Mouse (Mus musculus) neural tube, embryonic 13.5 days (tissue): Measurements from ENCODE around the gene Olfr305. TPM values are rescaled to one million over a fixed set of nuclear protein-coding genes. Genes with fewer than 3 reads are reported as not detected.
"Not testable (repeated sequence)": the region's sequence is repeated elsewhere in the genome, so short reads cannot be mapped to it uniquely, and the experiment has no call there.

ENCODE experiments used
- ATAC-seq: fragments of 200-750 bp; cut with Nextera tagmentation; 2 replicates; pipeline ENCODE4 v1.8.0; 2017; ENCODE audit warnings: low read depth, mild to moderate bottlenecking, moderate TSS enrichment, moderate library complexity
- H3K27ac ChIP-seq: fragments of 300-500 bp; sonication (generic); replicated peaks from 2 replicates; pipeline ENCODE4 v1.5.1; 2015; ENCODE audit warnings: moderate library complexity, mild to moderate bottlenecking, inconsistent platforms
- H3K27me3 ChIP-seq: fragments of 300-500 bp; sonication (generic); 2 replicates; pipeline ENCODE4 v1.6.1; 2015; ENCODE audit warnings: mild to moderate bottlenecking, inconsistent platforms
- H3K36me3 ChIP-seq: fragments of 300-500 bp; sonication (generic); 2 replicates; pipeline ENCODE4 v1.6.1; 2015; ENCODE audit warnings: mild to moderate bottlenecking, inconsistent platforms
- H3K4me1 ChIP-seq: fragments of 300-500 bp; sonication (generic); replicated peaks from 2 replicates; pipeline ENCODE4 v1.6.1; 2015; ENCODE audit warnings: inconsistent platforms
- H3K4me2 ChIP-seq: fragments of 300-500 bp; sonication (generic); 2 replicates; pipeline ENCODE4 v1.6.1; 2015; ENCODE audit warnings: inconsistent platforms, mild to moderate bottlenecking, moderate library complexity
- H3K4me3 ChIP-seq: fragments of 300-500 bp; sonication (generic); 2 replicates; pipeline ENCODE4 v1.5.1; 2015; ENCODE audit warnings: mild to moderate bottlenecking, inconsistent platforms
- H3K9ac ChIP-seq: fragments of 300-500 bp; sonication (generic); 2 replicates; pipeline ENCODE4 v1.6.1; 2015; ENCODE audit warnings: moderate library complexity, mild to moderate bottlenecking, inconsistent platforms
- H3K9me3 ChIP-seq: fragments of 300-500 bp; sonication (generic); 2 replicates; pipeline ENCODE4 v1.6.1; 2016; ENCODE audit warnings: inconsistent platforms
- WGBS: fragments of 180-500 bp; shearing (Covaris S2); methylation state at CpG from one replicate; pipeline ENCODE4 v1.1.7; 2015; 5-methylcytosine and 5-hydroxymethylcytosine counted together
- polyA plus RNA-seq: library from polyadenylated mRNA; unstranded; fragments of >200 nt; fragmentation: Nextera tagmentation; extraction: Ambion mirVana; gene quantifications from 2 replicates; pipeline ENCODE4 v1.2.1, GENCODE M21; 2015

Olfr305 gene
- polyA plus RNA-seq: not detected in 2 replicates

GRCm38 (mm10) chr7:86366828-86367227 is at the start of gene Olfr305:
Olfr305 (minus strand) TSS chr7:86366928.
- Histone ChIP-seq H3K9ac (no peak within 1 kb of the TSS), H3K36me3 (no peaks in the 10 kb centered on the region), H3K27ac (no peak within 1 kb of the TSS), H3K27me3 (no peaks in the 10 kb centered on the region), H3K4me1 (no peaks in the 10 kb centered on the region), H3K4me3 (no peak within 1 kb of the TSS), H3K9me3 (no peaks in the 10 kb centered on the region), H3K4me2 (no peak within 1 kb of the TSS)
- WGBS: 86% methylated on average over 1 of the region's 1 CpGs
- no peak for ATAC-seq

GRCm38 (mm10) chr7:86403546-86403945 is 36.8 kb upstream of the Olfr305 start, which contains the start of gene Olfr301:
Olfr301 (plus strand) TSS chr7:86403846.
- Histone ChIP-seq H3K9me3 (no peaks in the 10 kb centered on the region), H3K27me3 (no peaks in the 10 kb centered on the region), H3K9ac (no peak within 1 kb of the TSS), H3K4me2 (no peak within 1 kb of the TSS), H3K27ac (no peak within 1 kb of the TSS), H3K36me3 (no peaks in the 10 kb centered on the region), H3K4me1 (no peaks in the 10 kb centered on the region), H3K4me3 (no peak within 1 kb of the TSS)
- no peak for ATAC-seq
- 92% methylated on average over 2 of the region's 2 CpGs for WGBS

- no peaks in the 10 kb centered on the region for H3K36me3 ChIP-seq
- no peak within 1 kb of the TSS for H3K9ac ChIP-seq
- no peak for ATAC-seq
- H3K9me3 ChIP-seq: no peaks in the 10 kb centered on the region
- no peaks in the 10 kb centered on the region for H3K4me1 ChIP-seq
- H3K27ac ChIP-seq: no peak within 1 kb of the TSS
- no peak within 1 kb of the TSS for H3K4me2 ChIP-seq
- H3K27me3 ChIP-seq: no peaks in the 10 kb centered on the region
- H3K4me3 ChIP-seq: no peak within 1 kb of the TSS
These were observed 31.0 kb upstream of the Olfr305 start, which contains the start of gene Olfr303 for GRCm38 (mm10) chr7:86397689-86398088. Olfr303 (minus strand) TSS chr7:86397789.

GRCm38 (mm10) chr7:86386558-86386957 is 19.8 kb upstream of the Olfr305 start, which contains the start of gene Olfr304:
Olfr304 (minus strand) TSS chr7:86386658.
- Histone ChIP-seq H3K9me3 (no peaks in the 10 kb centered on the region), H3K4me3 (no peak within 1 kb of the TSS)
- WGBS: 76% methylated on average over 1 of the region's 1 CpGs

DNA sequence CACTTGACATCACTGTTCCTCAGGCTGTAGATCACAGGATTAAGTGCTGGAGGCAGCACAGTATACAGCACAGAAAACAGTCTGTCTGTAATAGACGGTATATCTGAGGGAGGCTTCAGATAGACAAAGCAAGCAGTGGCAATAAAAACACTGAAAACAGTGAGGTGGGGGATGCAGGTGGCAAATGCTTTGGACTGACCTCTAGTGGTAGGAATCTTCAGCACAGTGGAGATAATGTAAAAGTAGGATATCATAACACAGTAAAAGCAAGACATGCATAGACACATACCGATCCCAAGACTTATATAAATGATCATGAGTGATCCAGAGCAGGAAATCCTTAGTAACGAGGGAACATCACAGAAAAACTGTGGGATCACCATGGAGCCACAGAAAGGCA is 19.0 kb upstream of the Olfr305 start:
- Histone ChIP-seq H3K4me1 (no peaks in the 10 kb centered on the region), H3K27ac (no peak overlapping the region), H3K27me3 (no peaks in the 10 kb centered on the region), H3K4me3 (no peak overlapping the region), H3K4me2 (no peak overlapping the region), H3K9me3 (no peaks in the 10 kb centered on the region), H3K9ac (no peak overlapping the region), H3K36me3 (no peaks in the 10 kb centered on the region)
- no peak for ATAC-seq
- WGBS: 74% methylated on average over 3 of the region's 3 CpGs

More at GRCm38 (mm10) chr7:86386558-86386957, 19.8 kb upstream of the Olfr305 start, which contains the start of gene Olfr304:
- H3K27me3 ChIP-seq: no peaks in the 10 kb centered on the region
- H3K27ac ChIP-seq: no peak within 1 kb of the TSS
- no peaks in the 10 kb centered on the region for H3K36me3 ChIP-seq
- ATAC-seq: no peak
- H3K4me1 ChIP-seq: no peaks in the 10 kb centered on the region
- no peak within 1 kb of the TSS for H3K4me2 ChIP-seq
- H3K9ac ChIP-seq: no peak within 1 kb of the TSS

GRCm38 (mm10) chr7:86346296-86346695 is 20.4 kb downstream of the Olfr305 start:
- not testable (repeated sequence) for H3K4me2 ChIP-seq, H3K4me3 ChIP-seq, H3K27me3 ChIP-seq, H3K9ac ChIP-seq, H3K4me1 ChIP-seq, H3K27ac ChIP-seq, H3K36me3 ChIP-seq, H3K9me3 ChIP-seq, ATAC-seq
- 95% methylated on average over 9 of the region's 9 CpGs for WGBS

- no peaks in the 10 kb centered on the region; the same call in 1 of the 2 replicates for H3K9me3 ChIP-seq
- H3K4me2 ChIP-seq: no peak overlapping the region
- ATAC-seq: no peak
- H3K27me3 ChIP-seq: no peaks in the 10 kb centered on the region
- no peak overlapping the region for H3K9ac ChIP-seq
- no peaks in the 10 kb centered on the region for H3K36me3 ChIP-seq
- WGBS: 71% methylated on average over 3 of the region's 3 CpGs
- H3K4me1 ChIP-seq: no peaks in the 10 kb centered on the region
- H3K27ac ChIP-seq: no peak overlapping the region
- H3K4me3 ChIP-seq: no peak overlapping the region
These were observed 22.5 kb downstream of the Olfr305 start for GRCm38 (mm10) chr7:86344253-86344652.

- Histone ChIP-seq H3K4me2 (no peak overlapping the region), H3K4me1 (no peaks in the 10 kb centered on the region), H3K9me3 (no peaks in the 10 kb centered on the region), H3K27ac (no peak overlapping the region), H3K9ac (no peak overlapping the region), H3K27me3 (no peaks in the 10 kb centered on the region), H3K36me3 (no peaks in the 10 kb centered on the region), H3K4me3 (no peak overlapping the region)
- ATAC-seq: no peak
- 79% methylated on average over 14 of the region's 14 CpGs for WGBS
These were observed 23.7 kb downstream of the Olfr305 start for GRCm38 (mm10) chr7:86342881-86343565.

GRCm38 (mm10) chr7:86337486-86337885 is 29.2 kb downstream of the Olfr305 start, which contains the start of gene Olfr307:
Olfr307 (minus strand) TSS chr7:86337586.
- Histone ChIP-seq H3K27me3 (no peaks in the 10 kb centered on the region), H3K36me3 (no peaks in the 10 kb centered on the region), H3K4me3 (no peak within 1 kb of the TSS), H3K9ac (no peak within 1 kb of the TSS), H3K27ac (no peak within 1 kb of the TSS), H3K9me3 (no peaks in the 10 kb centered on the region), H3K4me2 (no peak within 1 kb of the TSS), H3K4me1 (no peaks in the 10 kb centered on the region)
- WGBS: 70% methylated on average over 1 of the region's 1 CpGs
- ATAC-seq: no peak

DNA sequence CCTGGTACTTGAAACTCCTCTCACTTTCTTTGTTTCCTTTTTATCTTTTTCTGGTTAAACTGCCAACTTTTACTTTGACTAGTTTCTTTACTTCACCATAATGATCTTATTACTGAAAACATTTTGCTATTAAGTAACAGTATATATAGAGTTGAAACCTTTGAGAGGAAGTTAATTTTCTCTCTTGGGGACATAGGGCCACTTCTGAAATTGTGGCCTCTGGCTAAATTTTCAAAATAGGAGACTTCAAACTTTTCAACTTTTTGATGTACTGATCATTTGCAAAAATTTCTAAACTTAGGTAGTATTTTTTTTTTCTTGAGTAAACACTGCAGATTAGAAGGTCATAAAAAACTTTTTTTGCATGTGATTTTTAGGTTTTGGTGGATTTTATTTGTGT is 41.2 kb downstream of the Olfr305 start, which contains the start of gene Olfr308:
Gene Olfr308, minus strand, starts transcription at position 101 of the 400 bp plus-strand sequence.
- Histone ChIP-seq H3K27ac (no peak within 1 kb of the TSS), H3K9ac (no peak within 1 kb of the TSS), H3K4me1 (no peaks in the 10 kb centered on the region), H3K36me3 (no peaks in the 10 kb centered on the region), H3K9me3 (no peaks in the 10 kb centered on the region), H3K4me3 (no peak within 1 kb of the TSS), H3K27me3 (no peaks in the 10 kb centered on the region), H3K4me2 (no peak within 1 kb of the TSS)
- no peak for ATAC-seq

- Histone ChIP-seq H3K4me1 (no peaks in the 10 kb centered on the region), H3K9me3 (no peaks in the 10 kb centered on the region), H3K4me2 (no peak overlapping the region), H3K27ac (no peak overlapping the region), H3K4me3 (no peak overlapping the region), H3K27me3 (no peaks in the 10 kb centered on the region), H3K9ac (no peak overlapping the region), H3K36me3 (no peaks in the 10 kb centered on the region)
- no peak for ATAC-seq
- WGBS: 97% methylated on average over 2 of the region's 2 CpGs
These were observed 45.4 kb downstream of the Olfr305 start for GRCm38 (mm10) chr7:86321323-86321722.

GRCm38 (mm10) chr7:86313608-86314007 is 53.1 kb downstream of the Olfr305 start, which contains the start of gene Olfr309:
Olfr309 (minus strand) TSS chr7:86313708.
- H3K4me1 ChIP-seq: no peaks in the 10 kb centered on the region
- no peak within 1 kb of the TSS for H3K4me2 ChIP-seq
- H3K27me3 ChIP-seq: no peaks in the 10 kb centered on the region
- WGBS: 81% methylated on average over 2 of the region's 2 CpGs
- H3K9me3 ChIP-seq: no peaks in the 10 kb centered on the region
- H3K36me3 ChIP-seq: no peaks in the 10 kb centered on the region
- H3K27ac ChIP-seq: no peak within 1 kb of the TSS
- H3K9ac ChIP-seq: no peak within 1 kb of the TSS
- no peak for ATAC-seq
- no peak within 1 kb of the TSS for H3K4me3 ChIP-seq
